In genomic region chr11:106802069-106802627, GRCm38 (mm10) we compare ENCODE assay signal across 27 mouse cellular contexts. TPM values are rescaled to one million over a fixed set of nuclear protein-coding genes. Genes with fewer than 3 reads are reported as not detected.
DNase-seq lines count a peak whose midpoint lies in the region; ATAC-seq and TF ChIP-seq lines count a peak whose summit lies in the region.
"Had no signal": no experiment of that assay in that cellular context is flagged by ENCODE, and none has a peak within 500 bp of the region (broad histone marks: within the 10 kb centered on the region; RNA-seq: fewer than 3 reads in every experiment).

No protein-coding gene starts in this region.

- no peak for DNase-seq in forebrain, postnatal 0 days
- no peak for DNase-seq in forebrain, embryonic 10.5 days (ENCODE audit: extremely low spot score, low spot score)
- peak; percentile 40 for DNase-seq in hindbrain, postnatal 0 days (ENCODE audit: low spot score)
- no peak for DNase-seq in testis, postnatal 10 days (ENCODE audit: low spot score)
- no peak for DNase-seq in adrenal gland, postnatal 4 days (ENCODE audit: low spot score in 2 of 2)
- DNase-seq: adrenal gland, postnatal 25 days; B cell, adult 2 months; embryo, embryonic 11 days; kidney, adult 11 months; kidney, postnatal 25 days; liver, embryonic 13.5 days; lung, adult 18-20 months; lung, postnatal 4 days; right cerebral cortex, postnatal 25 days; thymus, adult 2 months; thymus, postnatal 36 days had no signal

- no peak overlapping the region for H3K4me2 ChIP-seq in forebrain, postnatal 0 days (ENCODE audit: low read depth)
- no peak overlapping the region for H3K4me2 ChIP-seq in hindbrain, postnatal 0 days (ENCODE audit: low read depth, low read length)
- no peak overlapping the region for H3K4me2 ChIP-seq in hindbrain, embryonic 13.5 days
- H3K4me2 ChIP-seq: embryonic facial prominence, embryonic 12.5 days; forebrain, embryonic 12.5 days; kidney, embryonic 15.5 days; limb, embryonic 15.5 days; liver, embryonic 13.5 days; midbrain, embryonic 12.5 days; stomach, embryonic 15.5 days had no signal

- TF ChIP-seq CTCF in forebrain, postnatal 0 days (IDR thresholded peaks at IDR 0.05; ENCODE audit: low read depth): no peak
- TF ChIP-seq CTCF in hindbrain, postnatal 0 days (IDR thresholded peaks at IDR 0.05; ENCODE audit: low read depth): no peak
- TF ChIP-seq CTCF in testis, adult 2 months (IDR thresholded peaks at IDR 0.05; ENCODE audit: control insufficient read depth, insufficient read depth, insufficient replicate concordance, low read depth, low read length): no peak

- no peaks in the 10 kb centered on the region for H3K9me3 ChIP-seq in forebrain, postnatal 0 days (ENCODE audit: low read length)
- H3K9me3 ChIP-seq in forebrain, embryonic 10.5 days: peaks cover 7% of the 10 kb centered on the region; the same call in 1 of the 2 replicates
- H3K9me3 ChIP-seq in hindbrain, postnatal 0 days (ENCODE audit: low read length): no peaks in the 10 kb centered on the region
- no peaks in the 10 kb centered on the region for H3K9me3 ChIP-seq in hindbrain, embryonic 13.5 days
- H3K9me3 ChIP-seq: limb, embryonic 10.5 days; limb, embryonic 15.5 days; liver, embryonic 13.5 days; stomach, embryonic 15.5 days had no signal

- H3K4me3 ChIP-seq in forebrain, postnatal 0 days (ENCODE audit: low read depth, low read length): no peak overlapping the region
- H3K4me3 ChIP-seq in forebrain, embryonic 10.5 days: no peak overlapping the region
- no peak overlapping the region for H3K4me3 ChIP-seq in hindbrain, postnatal 0 days (ENCODE audit: low read length)
- H3K4me3 ChIP-seq in hindbrain, embryonic 13.5 days: no peak overlapping the region
- no peak overlapping the region for H3K4me3 ChIP-seq in testis, adult 2 months (ENCODE audit: control insufficient read depth, low read depth, low read length)
- H3K4me3 ChIP-seq: embryonic facial prominence, embryonic 12.5 days; forebrain, embryonic 12.5 days; kidney, embryonic 15.5 days; limb, embryonic 10.5 days; limb, embryonic 15.5 days; liver, embryonic 13.5 days; megakaryocyte, embryonic 14.5 days; midbrain, embryonic 12.5 days; stomach, embryonic 15.5 days had no signal

- H3K27ac ChIP-seq in forebrain, postnatal 0 days (ENCODE audit: low read depth, low read length): no peak overlapping the region
- H3K27ac ChIP-seq in forebrain, embryonic 10.5 days: no peak overlapping the region
- no peak overlapping the region; the same call in 1 of the 2 replicates for H3K27ac ChIP-seq in hindbrain, postnatal 0 days
- no peak overlapping the region for H3K27ac ChIP-seq in hindbrain, embryonic 13.5 days
- no peak overlapping the region for H3K27ac ChIP-seq in testis, adult 2 months (ENCODE audit: control insufficient read depth, insufficient read depth, low read depth, low read length)
- H3K27ac ChIP-seq: embryonic facial prominence, embryonic 12.5 days; forebrain, embryonic 12.5 days; kidney, embryonic 15.5 days; limb, embryonic 10.5 days; limb, embryonic 15.5 days; liver, embryonic 13.5 days; midbrain, embryonic 12.5 days; stomach, embryonic 15.5 days had no signal

- 67% methylated on average over 10 of the region's 10 CpGs for WGBS in forebrain, postnatal 0 days
- WGBS in forebrain, embryonic 10.5 days: 94% methylated on average over 10 of the region's 10 CpGs
- WGBS in hindbrain, postnatal 0 days: 53% methylated on average over 10 of the region's 10 CpGs
- 84% methylated on average over 10 of the region's 10 CpGs for WGBS in hindbrain, embryonic 13.5 days

- peaks cover 60% of the 10 kb centered on the region for H3K36me3 ChIP-seq in forebrain, postnatal 0 days (ENCODE audit: insufficient read depth)
- peaks cover 91% of the 10 kb centered on the region for H3K36me3 ChIP-seq in forebrain, embryonic 10.5 days (replicated peaks)
- H3K36me3 ChIP-seq in hindbrain, postnatal 0 days (ENCODE audit: insufficient read depth, low read length): peaks cover 35% of the 10 kb centered on the region
- H3K36me3 ChIP-seq in hindbrain, embryonic 13.5 days: peaks cover 85% of the 10 kb centered on the region
- H3K36me3 ChIP-seq in testis, adult 2 months (ENCODE audit: control insufficient read depth, insufficient read depth, low read length): peaks cover 6% of the 10 kb centered on the region

- H3K27me3 ChIP-seq in forebrain, postnatal 0 days (ENCODE audit: insufficient read depth, low read length): no peaks in the 10 kb centered on the region
- H3K27me3 ChIP-seq in forebrain, embryonic 10.5 days (ENCODE audit: poor library complexity, severe bottlenecking): no peaks in the 10 kb centered on the region
- no peaks in the 10 kb centered on the region for H3K27me3 ChIP-seq in hindbrain, postnatal 0 days (ENCODE audit: insufficient read depth, low read length)
- H3K27me3 ChIP-seq in hindbrain, embryonic 13.5 days: no peaks in the 10 kb centered on the region
- H3K27me3 ChIP-seq in testis, adult 2 months (ENCODE audit: control insufficient read depth, insufficient read depth, low read length): no peaks in the 10 kb centered on the region
- H3K27me3 ChIP-seq: embryonic facial prominence, embryonic 12.5 days; forebrain, embryonic 12.5 days; kidney, embryonic 15.5 days; limb, embryonic 15.5 days; liver, embryonic 13.5 days; megakaryocyte, embryonic 14.5 days; midbrain, embryonic 12.5 days; stomach, embryonic 15.5 days had no signal

- 0 out of 2 replicates have a peak, but pooled peaks have one; percentile 23 for TF ChIP-seq POLR2A in testis, adult 2 months (IDR thresholded peaks at IDR 0.05; ENCODE audit: control insufficient read depth, low read depth, low read length)

- no peaks in the 10 kb centered on the region for H3K4me1 ChIP-seq in forebrain, postnatal 0 days (ENCODE audit: insufficient read depth)
- H3K4me1 ChIP-seq in forebrain, embryonic 10.5 days: no peaks in the 10 kb centered on the region
- H3K4me1 ChIP-seq in hindbrain, postnatal 0 days (ENCODE audit: insufficient read depth, low read length): no peaks in the 10 kb centered on the region
- no peaks in the 10 kb centered on the region for H3K4me1 ChIP-seq in hindbrain, embryonic 13.5 days (replicated peaks)
- H3K4me1 ChIP-seq in testis, adult 2 months (ENCODE audit: control insufficient read depth, insufficient read depth, low read length): no peaks in the 10 kb centered on the region
- H3K4me1 ChIP-seq: embryonic facial prominence, embryonic 12.5 days; forebrain, embryonic 12.5 days; kidney, embryonic 15.5 days; limb, embryonic 10.5 days; limb, embryonic 15.5 days; liver, embryonic 13.5 days; midbrain, embryonic 12.5 days; stomach, embryonic 15.5 days had no signal

- peak; percentile 47; the same call in 1 of the 2 replicates for ATAC-seq in forebrain, postnatal 0 days
- no peak for ATAC-seq in hindbrain, postnatal 0 days
- ATAC-seq in hindbrain, embryonic 13.5 days (ENCODE audit: low FRiP score): no peak
- ATAC-seq: inflammation-experienced regulatory T-cells, adult 6 months had no signal

- no peak overlapping the region for H3K9ac ChIP-seq in forebrain, postnatal 0 days
- no peak overlapping the region for H3K9ac ChIP-seq in hindbrain, postnatal 0 days (replicated peaks; ENCODE audit: low read length)
- no peak overlapping the region for H3K9ac ChIP-seq in hindbrain, embryonic 13.5 days
- H3K9ac ChIP-seq: embryonic facial prominence, embryonic 12.5 days; forebrain, embryonic 12.5 days; kidney, embryonic 15.5 days; limb, embryonic 15.5 days; liver, embryonic 13.5 days; midbrain, embryonic 12.5 days; stomach, embryonic 15.5 days had no signal

RNA-seq across cellular contexts. Expression of gene Cep95, which starts 13.1 kb away (rescaled TPM):
- total RNA-seq in forebrain, postnatal 0 days (2014; rRNA removed): 13.8 and 15.8 TPM in 2 replicates
- polyA plus RNA-seq in forebrain, postnatal 0 days (2015; fragmentation: Nextera tagmentation; extraction: Ambion mirVana): 4.7 and 6.9 TPM in 2 replicates
- 18.7 and 20.0 TPM in 2 replicates for polyA plus RNA-seq in forebrain, embryonic 10.5 days (2016; fragmentation: Nextera tagmentation; extraction: Ambion mirVana)
- total RNA-seq in hindbrain, postnatal 0 days (2014; rRNA removed): 2.6 and 9.0 TPM in 2 replicates
- polyA plus RNA-seq in hindbrain, postnatal 0 days (2015; fragmentation: Nextera tagmentation; extraction: Ambion mirVana): 7.2 and 8.7 TPM in 2 replicates
- 15.7 and 18.2 TPM in 2 replicates for polyA plus RNA-seq in hindbrain, embryonic 13.5 days (2015; fragmentation: Nextera tagmentation; extraction: Ambion mirVana)
- polyA plus RNA-seq in testis, adult 2 months (2012; rRNA removed): 18.5 and 20.8 TPM in 2 replicates
- total RNA-seq in adrenal gland, postnatal 4 days (2021): 10 to 100 TPM; 16.1 to 18.1 TPM

RNA-seq across cellular contexts. Expression of gene Ddx5, which starts 13.2 kb away (rescaled TPM):
- 462 and 530 TPM in 2 replicates for total RNA-seq in forebrain, postnatal 0 days (2014; rRNA removed)
- polyA plus RNA-seq in forebrain, postnatal 0 days (2015; fragmentation: Nextera tagmentation; extraction: Ambion mirVana): 274 and 306 TPM in 2 replicates
- 311 and 330 TPM in 2 replicates for polyA plus RNA-seq in forebrain, embryonic 10.5 days (2016; fragmentation: Nextera tagmentation; extraction: Ambion mirVana)
- 288 and 416 TPM in 2 replicates for total RNA-seq in hindbrain, postnatal 0 days (2014; rRNA removed)
- 272 and 274 TPM in 2 replicates for polyA plus RNA-seq in hindbrain, postnatal 0 days (2015; fragmentation: Nextera tagmentation; extraction: Ambion mirVana)
- polyA plus RNA-seq in hindbrain, embryonic 13.5 days (2015; fragmentation: Nextera tagmentation; extraction: Ambion mirVana): 431 and 450 TPM in 2 replicates
- 642 and 659 TPM in 2 replicates for polyA plus RNA-seq in testis, adult 2 months (2012; rRNA removed)
- total RNA-seq in adrenal gland, postnatal 4 days (2021): 100 to 1,000 TPM; 889 to 991 TPM

RNA-seq across cellular contexts. Expression of gene Polg2, which starts 22.8 kb away (rescaled TPM):
- total RNA-seq in forebrain, postnatal 0 days (2014; rRNA removed): 9.5 and 10.5 TPM in 2 replicates
- polyA plus RNA-seq in forebrain, postnatal 0 days (2015; fragmentation: Nextera tagmentation; extraction: Ambion mirVana): 10.0 and 11.3 TPM in 2 replicates
- 10.1 and 10.9 TPM in 2 replicates for polyA plus RNA-seq in forebrain, embryonic 10.5 days (2016; fragmentation: Nextera tagmentation; extraction: Ambion mirVana)
- 8.3 and 12.9 TPM in 2 replicates for total RNA-seq in hindbrain, postnatal 0 days (2014; rRNA removed)
- polyA plus RNA-seq in hindbrain, postnatal 0 days (2015; fragmentation: Nextera tagmentation; extraction: Ambion mirVana): 9.5 and 11.4 TPM in 2 replicates
- 9.1 and 9.7 TPM in 2 replicates for polyA plus RNA-seq in hindbrain, embryonic 13.5 days (2015; fragmentation: Nextera tagmentation; extraction: Ambion mirVana)
- 2.8 and 3.1 TPM in 2 replicates for polyA plus RNA-seq in testis, adult 2 months (2012; rRNA removed)
- 10 to 100 TPM; 12.8 to 13.1 TPM for total RNA-seq in adrenal gland, postnatal 4 days (2021)

RNA-seq across cellular contexts. Expression of gene Milr1, which starts 51.1 kb away (rescaled TPM):
- 1.5 TPM in 1 of 2 replicates, not detected in the other for total RNA-seq in forebrain, postnatal 0 days (2014; rRNA removed)
- 0.55 and 1.0 TPM in 2 replicates for polyA plus RNA-seq in forebrain, postnatal 0 days (2015; fragmentation: Nextera tagmentation; extraction: Ambion mirVana)
- polyA plus RNA-seq in forebrain, embryonic 10.5 days (2016; fragmentation: Nextera tagmentation; extraction: Ambion mirVana): 0.81 and 1.00 TPM in 2 replicates
- 0.40 TPM in 1 of 2 replicates, not detected in the other for total RNA-seq in hindbrain, postnatal 0 days (2014; rRNA removed)
- polyA plus RNA-seq in hindbrain, postnatal 0 days (2015; fragmentation: Nextera tagmentation; extraction: Ambion mirVana): 0.56 and 0.72 TPM in 2 replicates
- 0.78 and 1.3 TPM in 2 replicates for polyA plus RNA-seq in hindbrain, embryonic 13.5 days (2015; fragmentation: Nextera tagmentation; extraction: Ambion mirVana)
- 0.10 and 0.16 TPM in 2 replicates for polyA plus RNA-seq in testis, adult 2 months (2012; rRNA removed)
- total RNA-seq in adrenal gland, postnatal 4 days (2021): 1 to 10 TPM in 1 of 2 experiments, under 1 TPM in 1; 0.98 to 1.7 TPM

RNA-seq across cellular contexts. Expression of gene Pecam1, which starts 51.7 kb away (rescaled TPM):
- total RNA-seq in forebrain, postnatal 0 days (2014; rRNA removed): 14.4 and 22.4 TPM in 2 replicates
- polyA plus RNA-seq in forebrain, postnatal 0 days (2015; fragmentation: Nextera tagmentation; extraction: Ambion mirVana): 10.6 and 11.4 TPM in 2 replicates
- polyA plus RNA-seq in forebrain, embryonic 10.5 days (2016; fragmentation: Nextera tagmentation; extraction: Ambion mirVana): 16.0 and 16.9 TPM in 2 replicates
- total RNA-seq in hindbrain, postnatal 0 days (2014; rRNA removed): 19.2 and 20.1 TPM in 2 replicates
- 10.9 and 11.2 TPM in 2 replicates for polyA plus RNA-seq in hindbrain, postnatal 0 days (2015; fragmentation: Nextera tagmentation; extraction: Ambion mirVana)
- polyA plus RNA-seq in hindbrain, embryonic 13.5 days (2015; fragmentation: Nextera tagmentation; extraction: Ambion mirVana): 17.4 and 17.6 TPM in 2 replicates
- polyA plus RNA-seq in testis, adult 2 months (2012; rRNA removed): 1.6 and 1.8 TPM in 2 replicates
- 100 to 1,000 TPM; 110 to 113 TPM for total RNA-seq in adrenal gland, postnatal 4 days (2021)
